Mouse (Mus musculus): ENCODE measurements around the gene AW011738. TPM values are rescaled to one million over a fixed set of nuclear protein-coding genes. Genes with fewer than 3 reads are reported as not detected.

AW011738 gene
- 1 to 10 TPM; 3.3 to 4.7 TPM for total RNA-seq (2021)
- long read RNA-seq, experiment 1, partial matches to known transcripts = 0 of 2 reads
- long read RNA-seq, experiment 1, other reads (novel, unspliced or antisense) = 1 of 2 reads
- long read RNA-seq, experiment 2, transcript AW011738-201 (1 exons, 1,848 nt) = major isoform, 7 of 7 reads
- long read RNA-seq, experiment 2, partial matches to known transcripts = 0 of 7 reads
- long read RNA-seq, experiment 2, other reads (novel, unspliced or antisense) = 0 of 7 reads

DNA sequence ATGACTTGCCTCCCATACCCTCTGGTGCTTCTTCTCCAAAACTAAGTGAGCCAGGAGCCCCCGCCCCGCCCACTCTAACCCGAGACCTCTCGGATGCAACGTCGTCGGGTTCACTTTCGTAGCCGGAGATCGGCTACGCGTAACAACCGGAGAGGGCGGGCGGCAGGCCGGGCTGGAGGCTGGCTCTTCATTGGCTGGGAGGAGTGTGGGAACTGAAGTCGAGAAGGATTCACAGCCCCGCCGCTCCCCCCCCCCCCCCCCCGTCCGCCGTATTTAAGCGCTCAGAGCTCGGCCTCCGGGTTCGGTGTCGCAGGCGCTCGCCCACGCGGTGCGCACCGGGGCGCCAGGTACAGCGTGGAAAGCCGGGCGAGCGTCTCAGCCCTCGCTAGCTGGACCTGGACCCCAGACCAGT is at the start of gene AW011738:
Gene AW011738 (plus strand): TSS at position 304 of the 412 bp plus-strand sequence.
- DNase-seq (ENCODE audit: low spot score in 2 of 2) = peak; percentile 50 to 65

DNA sequence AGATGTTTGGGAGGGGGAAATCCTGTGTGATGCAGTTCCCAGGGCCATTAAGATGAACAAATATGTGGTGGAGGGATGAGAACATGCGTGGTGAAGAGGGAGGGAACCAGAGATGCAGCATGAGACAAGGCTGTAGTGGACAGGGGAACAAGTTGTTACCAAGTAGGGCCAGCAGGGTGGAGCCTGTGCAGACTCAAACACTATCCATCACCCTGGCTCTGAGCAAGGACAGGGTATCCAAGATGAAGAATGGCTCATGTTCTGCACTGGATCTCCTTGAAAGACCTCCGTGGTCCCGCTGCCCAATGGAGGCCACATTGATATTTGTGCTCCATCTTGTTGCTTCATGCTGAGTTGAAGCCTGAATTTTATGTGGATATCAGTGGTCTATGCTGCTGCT is 48.3 kb upstream of the AW011738 start:
- DNase-seq (ENCODE audit: low spot score in 2 of 2) = no peak

GRCm38 (mm10) chr4:156166477-156166876 is 36.6 kb upstream of the AW011738 start:
- peak in 1 of 2 experiments; percentile 17 for DNase-seq (ENCODE audit: low spot score in 2 of 2)

GRCm38 (mm10) chr4:156168611-156169010 is 34.5 kb upstream of the AW011738 start:
- peak in 1 of 2 experiments; percentile 15 for DNase-seq (ENCODE audit: low spot score in 2 of 2)

DNA sequence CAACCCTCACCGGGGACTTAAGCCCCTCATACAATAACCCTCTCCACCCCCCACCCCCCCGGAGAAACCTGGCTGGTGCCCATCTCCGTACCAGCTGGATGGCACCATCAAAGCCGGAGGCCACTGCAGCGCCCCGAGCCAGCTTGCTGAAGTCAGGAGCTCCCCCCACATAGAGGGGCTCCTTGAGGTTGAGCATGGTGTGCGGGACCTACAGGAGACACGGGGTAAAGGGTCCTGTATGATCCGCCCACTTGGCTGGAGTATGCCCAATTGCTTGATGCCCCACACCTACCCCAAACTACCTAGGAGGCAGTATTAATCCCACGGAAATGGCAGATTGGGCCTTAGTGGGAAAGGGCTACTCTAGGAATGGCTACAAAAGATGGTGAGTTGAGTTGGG is 34.0 kb upstream of the AW011738 start:
- DNase-seq (ENCODE audit: low spot score in 2 of 2) = peak in 1 of 2 experiments; percentile 14

DNA sequence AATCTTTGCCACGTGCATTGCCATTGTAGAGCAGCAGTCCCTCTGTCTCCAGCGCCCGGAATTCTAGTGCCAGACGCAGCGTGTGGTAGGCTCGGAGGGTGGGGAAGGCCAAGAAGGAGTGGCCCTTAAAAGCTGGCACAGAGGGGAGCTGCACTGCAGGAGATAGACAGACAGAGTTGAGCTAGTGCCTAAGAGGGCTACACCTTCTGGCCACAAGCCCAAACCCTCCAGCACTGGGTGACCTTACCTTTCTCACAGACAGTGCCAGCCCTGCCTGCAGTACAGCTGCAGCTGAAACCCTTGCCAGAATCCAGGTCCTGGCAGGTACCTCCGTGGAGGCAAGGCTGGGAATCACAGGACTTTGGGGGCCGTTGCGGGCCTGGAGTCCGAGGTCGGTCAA is 31.3 kb upstream of the AW011738 start:
- DNase-seq (ENCODE audit: low spot score in 2 of 2) = no peak

- no peak for DNase-seq (ENCODE audit: low spot score in 2 of 2)
These were observed 25.5 kb upstream of the AW011738 start for GRCm38 (mm10) chr4:156177630-156178029.

- no peak for DNase-seq (ENCODE audit: low spot score in 2 of 2)
These were observed 19.4 kb upstream of the AW011738 start for GRCm38 (mm10) chr4:156183747-156184146.

DNA sequence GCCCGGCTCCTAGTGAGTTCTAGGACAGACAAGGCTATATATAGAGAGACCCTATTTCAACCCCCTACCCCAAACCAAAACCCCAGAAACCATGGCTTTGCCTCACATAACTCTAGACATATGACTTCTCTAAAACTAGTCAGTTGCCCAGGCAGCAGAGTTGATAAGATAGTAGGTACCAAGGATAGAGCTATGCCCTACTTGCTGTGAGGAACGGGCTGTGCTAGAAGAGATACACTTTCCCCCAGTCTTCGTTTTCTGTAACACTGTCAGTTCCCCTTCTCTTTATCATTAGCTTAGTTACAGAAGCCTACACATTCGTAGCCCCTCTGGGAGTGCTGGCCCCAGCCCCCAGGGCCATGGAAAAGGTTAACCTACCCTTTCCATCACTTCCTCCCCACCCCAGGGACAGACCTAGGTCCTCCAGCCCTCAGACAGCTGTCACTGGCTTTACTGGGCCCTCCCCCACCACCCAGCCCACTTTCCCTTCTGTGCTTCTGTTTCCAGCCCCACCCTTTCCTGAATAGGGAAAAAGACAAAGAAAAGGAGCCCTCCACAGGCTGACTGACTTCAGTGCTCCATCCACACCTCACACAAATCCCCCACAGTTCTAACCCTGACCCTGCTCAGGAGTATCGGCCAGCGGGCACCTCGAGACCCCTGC is 18.7 kb upstream of the AW011738 start:
- no peak for DNase-seq (ENCODE audit: low spot score in 2 of 2)

GRCm38 (mm10) chr4:156185456-156185949 is 17.6 kb upstream of the AW011738 start:
- DNase-seq (ENCODE audit: low spot score in 2 of 2) = no peak

DNA sequence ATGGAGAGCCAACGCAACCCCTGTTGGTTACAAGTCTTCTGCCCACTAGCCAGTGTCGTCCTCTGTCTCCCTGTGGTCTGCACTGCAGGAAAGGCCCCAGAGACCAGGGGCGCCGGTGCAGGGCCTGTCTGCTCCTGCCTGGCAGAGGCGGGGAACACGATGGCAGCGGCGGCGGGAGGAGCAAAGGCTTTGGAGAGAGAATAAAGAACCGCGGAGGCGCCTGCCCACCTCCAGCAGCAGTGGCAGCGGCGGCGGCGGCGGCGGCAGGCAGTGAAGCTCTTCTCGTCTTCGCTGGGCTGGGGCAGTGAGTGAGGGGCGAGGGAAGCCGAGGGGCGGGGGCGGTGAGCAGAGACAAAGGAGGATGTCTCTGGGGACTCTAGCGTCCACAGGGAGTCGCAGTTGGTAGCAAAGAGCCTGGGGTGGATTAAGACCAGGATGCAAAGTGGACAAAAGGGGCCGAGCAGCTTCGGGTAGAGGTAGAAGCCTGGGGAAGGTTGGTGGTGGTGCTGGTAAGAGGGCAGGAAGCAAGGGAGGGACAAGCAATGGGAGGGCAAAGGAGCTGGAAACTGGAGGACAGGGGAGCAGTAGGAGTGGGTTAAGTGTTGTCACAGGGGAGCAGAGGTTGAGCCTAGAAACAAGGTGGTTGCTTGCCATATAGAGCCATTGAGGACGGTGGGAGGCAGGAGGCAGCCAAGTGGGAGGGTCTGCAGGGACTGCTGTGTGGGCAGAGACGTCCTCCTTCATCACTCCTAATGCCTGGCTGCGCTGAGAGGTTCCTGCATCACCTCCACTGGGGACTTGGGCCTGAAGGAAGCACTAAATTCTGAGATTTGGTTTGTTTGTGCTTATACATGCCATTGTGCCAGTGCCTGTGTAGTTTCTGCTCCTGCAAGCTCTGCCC is 16.9 kb upstream of the AW011738 start:
- DNase-seq (ENCODE audit: low spot score in 2 of 2) = no peak

GRCm38 (mm10) chr4:156188162-156188810 is 14.8 kb upstream of the AW011738 start:
- no peak for DNase-seq (ENCODE audit: low spot score in 2 of 2)

DNA sequence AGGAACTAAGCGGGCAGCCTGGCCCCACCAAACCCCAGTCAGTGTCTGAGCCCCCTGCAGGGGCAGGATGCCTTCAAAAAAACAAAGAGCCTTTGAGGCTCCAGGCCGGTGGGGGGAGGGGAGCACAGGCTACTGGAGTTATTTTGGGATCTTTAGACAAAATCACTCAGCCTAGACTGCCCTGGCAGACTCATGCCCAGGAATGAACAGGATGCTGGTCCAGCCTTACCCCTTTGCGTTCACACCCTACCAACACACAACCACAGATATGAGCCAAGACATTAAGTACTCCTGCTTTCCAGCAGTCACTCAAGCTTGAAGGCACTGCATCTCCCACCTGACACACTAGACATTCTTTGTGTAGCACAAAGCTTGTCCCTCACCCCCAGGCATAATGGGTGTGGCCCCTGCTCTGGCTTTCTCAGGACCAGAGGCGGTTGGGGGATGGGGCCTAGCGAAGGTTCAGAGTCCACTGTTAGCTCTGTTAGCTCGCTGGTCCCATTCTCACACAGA is 14.2 kb upstream of the AW011738 start:
- no peak for DNase-seq (ENCODE audit: low spot score in 2 of 2)

DNA sequence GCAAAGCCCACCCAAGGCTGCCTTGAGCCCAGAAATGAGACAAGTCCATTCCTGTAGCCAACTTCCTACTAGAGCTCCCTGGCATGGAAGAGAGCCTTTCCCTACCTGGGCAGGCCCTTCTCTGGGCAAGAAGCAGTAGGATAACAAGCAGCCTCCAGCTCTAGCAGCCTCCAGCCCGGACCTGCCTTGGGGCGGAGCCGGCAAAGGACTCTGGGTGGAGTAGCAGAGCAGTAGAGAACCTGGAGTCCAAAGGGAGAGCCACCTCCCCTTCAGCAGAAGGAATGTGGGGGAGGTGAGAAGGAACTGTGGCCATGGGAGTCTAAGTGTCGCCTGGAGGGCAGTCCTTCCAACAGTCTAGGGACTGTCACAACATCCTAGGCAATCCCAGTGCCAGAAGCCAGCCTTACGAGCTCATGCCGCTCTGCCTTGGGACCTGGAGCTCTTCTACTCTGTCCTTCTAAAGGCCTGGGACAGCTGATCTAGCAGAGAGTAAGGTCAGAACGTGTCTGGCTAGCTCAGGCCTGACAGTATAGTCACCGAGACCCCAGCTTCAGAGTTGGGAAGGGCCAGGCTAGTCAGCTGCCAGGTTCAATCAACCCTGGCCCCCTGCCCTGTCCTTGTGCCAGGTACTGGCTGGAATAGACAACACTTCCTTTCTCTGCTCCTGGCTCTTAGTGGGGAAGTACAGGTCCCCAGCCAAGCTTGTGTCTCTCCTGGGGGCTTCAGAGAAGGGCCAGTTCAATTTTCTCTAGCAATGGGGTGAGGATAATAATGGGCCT is 10.5 kb upstream of the AW011738 start:
- no peak for DNase-seq (ENCODE audit: low spot score in 2 of 2)

DNA sequence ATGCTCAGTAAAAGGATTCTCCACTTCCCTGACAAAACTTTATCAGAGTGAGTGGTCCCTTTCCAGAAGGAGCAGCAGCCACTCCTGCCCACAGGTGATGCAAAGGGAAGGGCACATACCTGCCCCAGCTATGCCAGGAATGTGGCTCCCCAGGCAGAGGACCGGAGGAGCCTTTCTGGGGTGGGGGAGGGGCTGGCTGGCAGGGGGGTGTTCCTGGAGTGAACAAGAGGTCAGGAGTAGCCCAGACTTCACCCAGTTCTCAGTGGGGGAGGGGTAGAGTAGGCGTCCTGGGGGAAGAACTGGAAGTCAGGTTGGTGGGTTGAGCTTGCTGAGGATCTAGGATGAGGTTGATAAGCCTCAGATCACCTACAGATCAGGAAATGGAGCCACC is 9.9 kb upstream of the AW011738 start:
- DNase-seq (ENCODE audit: low spot score in 2 of 2) = no peak

GRCm38 (mm10) chr4:156193906-156194305 is 9.2 kb upstream of the AW011738 start:
- no peak for DNase-seq (ENCODE audit: low spot score in 2 of 2)

GRCm38 (mm10) chr4:156194346-156194745 is 8.8 kb upstream of the AW011738 start:
- DNase-seq (ENCODE audit: low spot score in 2 of 2) = no peak

DNA sequence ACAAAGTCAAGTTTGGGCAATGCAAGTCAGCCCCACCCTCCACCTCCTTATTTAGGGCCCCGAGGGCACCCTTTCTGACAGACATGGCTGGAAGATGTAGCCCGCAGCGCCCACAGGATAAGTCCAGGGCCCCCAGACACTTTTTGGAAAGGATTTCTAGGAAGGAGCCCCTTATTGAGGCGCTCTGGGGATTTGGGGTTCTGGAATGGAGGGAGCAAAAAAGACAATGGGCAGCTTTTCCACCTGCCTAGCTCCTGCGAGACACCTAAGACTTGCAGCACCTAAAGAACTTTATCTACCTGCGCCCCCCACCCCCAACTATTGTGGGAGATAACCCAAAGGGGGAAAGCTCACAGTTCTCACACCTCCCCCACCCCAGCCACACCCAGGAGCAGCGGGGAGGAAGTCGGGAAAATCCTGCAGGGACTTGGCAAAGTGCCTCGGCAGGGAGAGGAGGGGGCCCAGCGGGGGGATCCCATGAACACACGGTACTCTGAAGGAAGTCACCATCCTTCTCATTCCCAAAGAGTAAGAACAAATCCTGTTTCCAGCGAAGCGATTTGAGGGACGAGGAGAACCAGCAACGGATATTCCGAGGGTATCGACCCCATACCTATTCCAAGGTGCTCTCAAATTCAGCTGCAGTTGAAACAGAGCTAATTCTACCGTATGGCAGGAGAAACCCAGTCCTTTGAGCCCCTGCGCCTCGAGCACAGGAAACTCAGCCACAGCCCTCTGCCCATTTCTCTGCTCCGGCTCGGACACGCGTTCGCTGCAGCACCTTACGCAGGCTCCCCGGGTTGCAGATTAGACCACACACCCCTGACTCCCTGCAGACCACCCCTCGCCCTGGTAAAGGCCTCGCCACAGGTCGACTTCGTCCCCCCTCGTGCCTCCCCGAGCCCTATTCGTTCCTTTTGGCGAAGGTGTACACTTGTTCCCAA is 6.9 kb upstream of the AW011738 start:
- peak in 1 of 2 experiments; percentile 25 for DNase-seq (ENCODE audit: low spot score in 2 of 2)
